Mouse (Mus musculus) testis, postnatal 10 days (tissue): ENCODE measurements around the gene Dgki.
A peak's percentile ranks its signal among the peaks of the same experiment; 100 is the strongest.

Experiments used
- DNase-seq: peaks from one replicate; pipeline ENCODE4 v3.0.0; 2021; ENCODE audit warnings: low spot score

Gene Dgki

GRCm38 (mm10) chr6:36850422-36851129 lies 449.4 kb downstream of the Dgki start:
- DNase-seq: peak; percentile 59

DNA sequence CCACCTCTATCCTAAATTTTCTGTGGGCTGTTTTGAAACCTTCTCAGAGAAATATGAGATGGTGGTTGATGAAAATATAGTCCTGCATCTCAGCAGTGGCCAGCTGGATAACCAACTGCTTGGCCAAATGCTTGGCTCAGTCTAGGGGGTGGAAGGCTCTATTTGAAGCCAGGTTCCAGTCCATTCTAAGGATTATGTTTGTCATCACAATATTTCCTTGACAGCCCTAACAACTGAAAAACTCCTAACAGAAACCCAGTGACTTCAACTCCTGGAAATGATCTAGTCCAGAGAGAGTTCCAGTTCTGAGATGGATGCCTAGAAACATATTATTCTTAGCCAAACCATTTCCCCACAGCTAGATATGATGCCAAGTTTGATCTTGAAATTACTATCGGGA lies 454.7 kb downstream of the Dgki start:
- no peak for DNase-seq

DNA sequence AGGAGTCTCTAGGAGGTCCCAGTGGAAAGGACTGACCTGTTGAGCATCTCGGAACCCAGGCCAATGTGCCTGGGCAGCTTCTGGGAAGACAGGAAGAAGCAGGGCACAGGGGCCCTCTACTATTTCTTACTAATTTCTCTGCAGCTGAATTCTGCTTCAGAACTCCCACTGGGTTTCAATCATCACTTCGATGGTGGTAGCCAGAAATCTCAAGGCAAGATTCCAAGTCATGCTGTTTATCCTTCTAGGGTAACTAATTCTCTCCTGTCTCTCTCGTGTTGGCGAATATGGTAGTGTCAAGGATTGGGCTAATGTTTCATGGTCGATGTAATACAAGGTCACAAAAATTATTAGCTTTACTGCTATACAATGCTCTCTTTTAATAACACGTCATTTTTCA lies 455.7 kb downstream of the Dgki start:
- no peak for DNase-seq

- no peak for DNase-seq
Observed at GRCm38 (mm10) chr6:36843031-36843488, 456.9 kb downstream of the Dgki start.

GRCm38 (mm10) chr6:36842101-36842922 lies 457.7 kb downstream of the Dgki start:
- no peak for DNase-seq

- DNase-seq: no peak
Observed at GRCm38 (mm10) chr6:36841701-36842100, 458.3 kb downstream of the Dgki start.

- no peak for DNase-seq
Observed at GRCm38 (mm10) chr6:36841174-36841573, 458.8 kb downstream of the Dgki start.

- no peak for DNase-seq
Observed at GRCm38 (mm10) chr6:36838747-36839146, 461.2 kb downstream of the Dgki start.

DNA sequence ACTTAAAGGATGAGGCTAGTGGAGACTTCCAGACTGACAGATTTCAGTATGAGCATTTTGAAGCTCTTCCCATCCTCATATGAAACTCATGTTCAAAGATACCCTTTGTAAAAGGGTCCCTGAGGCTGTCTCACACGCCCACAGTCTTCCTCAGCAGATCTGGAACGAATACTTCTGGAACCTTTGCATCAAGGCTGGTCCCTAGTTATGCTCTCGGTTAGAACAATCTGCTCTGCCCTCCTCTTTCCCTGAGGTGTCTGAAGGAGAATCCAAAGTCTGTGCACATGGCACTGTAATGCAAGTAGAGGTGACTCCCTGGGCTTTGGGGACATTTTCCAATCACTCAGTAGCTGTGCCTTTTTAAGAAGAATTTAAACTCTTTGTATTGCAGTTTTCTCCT lies 464.6 kb downstream of the Dgki start:
- DNase-seq: no peak

- no peak for DNase-seq
Observed at GRCm38 (mm10) chr6:36834695-36835265, 465.2 kb downstream of the Dgki start.

GRCm38 (mm10) chr6:36832681-36833080 lies 467.3 kb downstream of the Dgki start:
- no peak for DNase-seq

DNA sequence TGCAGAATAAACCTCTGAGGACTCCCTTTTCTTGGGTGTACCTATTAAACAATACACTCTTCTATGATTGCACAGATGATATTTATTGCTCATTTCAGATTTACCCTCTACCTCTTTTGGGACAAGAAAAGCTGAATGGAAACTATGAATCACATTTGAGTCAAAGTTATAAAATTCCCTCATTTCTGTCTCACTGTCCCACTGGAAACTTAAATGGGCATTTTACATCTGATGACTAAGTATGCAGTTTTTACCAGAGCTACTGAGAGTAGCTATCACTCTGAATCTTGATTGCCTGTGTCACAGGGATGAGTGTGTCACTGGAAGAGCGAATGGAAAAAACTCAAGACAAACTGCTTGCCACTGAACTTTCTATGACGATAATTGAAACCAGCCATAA lies 467.8 kb downstream of the Dgki start:
- DNase-seq: no peak

GRCm38 (mm10) chr6:36830371-36830925 lies 469.5 kb downstream of the Dgki start:
- no peak for DNase-seq

DNA sequence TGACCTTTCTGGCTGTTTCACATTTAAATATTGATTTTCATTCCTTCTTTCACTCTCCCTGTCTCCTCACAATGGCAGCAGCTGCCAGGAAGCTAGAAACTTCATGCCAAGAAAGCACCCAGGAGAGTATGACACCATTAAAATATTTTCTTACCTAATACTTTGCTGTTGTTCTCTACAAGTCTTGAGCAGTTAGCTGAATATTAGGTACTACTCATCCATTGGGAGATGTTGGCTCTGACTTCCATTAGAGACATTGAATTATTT lies 480.3 kb downstream of the Dgki start:
- DNase-seq: no peak

DNA sequence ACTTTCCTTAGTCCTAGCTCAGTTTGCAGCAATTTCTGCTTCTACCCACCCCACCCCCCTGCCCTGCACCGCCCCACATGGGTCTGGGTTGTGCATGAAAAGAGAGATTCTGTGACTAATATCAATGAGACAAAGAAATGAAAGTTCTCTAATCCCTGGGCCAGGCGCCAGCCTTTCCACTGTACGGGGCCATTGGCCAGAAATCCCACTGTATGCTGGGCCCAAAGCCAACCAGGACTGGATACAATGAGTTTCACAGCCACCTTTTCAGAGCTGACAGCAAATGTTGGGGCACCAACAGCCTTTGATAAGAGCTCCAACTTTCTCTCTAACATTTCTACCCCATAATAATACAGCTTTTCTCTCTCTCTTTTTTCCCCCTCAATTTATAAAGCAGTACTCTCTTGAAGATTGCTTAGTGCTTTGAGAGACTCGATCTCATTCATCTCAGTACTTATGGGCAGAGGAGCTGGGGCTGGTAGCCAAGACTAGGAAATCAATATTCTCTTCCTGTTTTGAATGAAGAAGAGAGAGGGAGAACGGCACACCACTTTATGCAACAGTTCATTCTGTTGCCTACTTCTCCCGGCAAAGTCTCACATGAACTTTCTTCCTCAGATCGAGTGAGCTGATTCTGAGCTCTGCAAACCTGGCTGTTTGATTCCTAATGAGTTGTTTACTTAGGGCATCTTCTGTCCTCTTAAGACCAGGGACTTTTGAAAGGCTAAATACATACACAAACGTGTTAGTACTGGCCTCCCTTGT lies 480.8 kb downstream of the Dgki start:
- DNase-seq: peak; percentile 88

DNA sequence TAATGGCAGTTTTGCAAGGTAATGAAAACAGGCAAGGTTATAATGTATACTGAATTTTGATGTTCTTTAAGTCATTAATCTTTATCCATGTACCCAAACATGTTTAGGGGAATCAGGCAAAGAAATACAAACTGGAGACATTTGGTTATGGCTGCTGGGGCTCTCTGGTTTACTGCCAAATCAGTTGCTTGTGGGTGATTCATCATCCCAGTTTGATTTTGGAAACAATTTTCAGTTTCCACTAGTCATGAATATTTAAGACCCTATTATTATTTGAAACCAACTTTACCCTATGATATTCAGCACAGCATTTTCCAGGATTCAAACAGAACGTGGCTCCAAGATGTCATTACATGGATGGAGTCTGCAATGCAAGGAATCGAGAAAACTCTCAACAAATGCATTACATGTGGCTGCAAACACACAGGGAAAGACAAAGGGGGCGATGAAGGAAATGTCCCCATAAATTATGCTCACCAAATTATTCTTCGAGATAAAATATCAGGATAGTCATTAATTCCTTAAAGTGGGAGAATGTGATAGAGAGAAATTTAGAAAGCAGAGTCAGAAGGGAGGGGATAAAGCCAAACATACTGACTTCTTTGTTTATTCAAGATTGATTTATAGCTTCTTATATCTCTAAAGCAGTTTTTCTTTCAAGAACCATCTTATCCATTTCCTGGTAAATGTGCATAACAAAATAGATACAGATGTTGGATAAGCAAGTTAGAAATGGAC lies 481.5 kb downstream of the Dgki start:
- no peak for DNase-seq

GRCm38 (mm10) chr6:36816666-36817065 lies 483.3 kb downstream of the Dgki start:
- DNase-seq: no peak

DNA sequence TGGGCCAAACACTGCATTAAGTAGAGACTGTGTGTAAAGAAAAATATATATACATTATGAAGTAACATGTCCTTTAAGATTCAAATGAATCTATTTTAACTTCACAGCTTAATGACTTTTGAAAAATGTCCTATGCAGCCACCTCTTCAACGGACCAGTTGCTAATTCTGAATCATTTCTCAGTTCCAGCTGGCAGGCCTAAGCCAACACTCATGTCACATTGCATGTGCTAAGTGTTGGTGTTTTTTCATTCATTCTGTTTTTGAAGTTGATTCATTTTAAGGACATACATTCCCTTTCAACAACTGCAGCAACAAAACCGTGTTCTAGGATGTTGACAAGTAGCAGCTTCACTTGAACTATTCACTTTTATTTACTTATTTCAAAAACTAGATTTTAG lies 484.0 kb downstream of the Dgki start:
- DNase-seq: no peak

DNA sequence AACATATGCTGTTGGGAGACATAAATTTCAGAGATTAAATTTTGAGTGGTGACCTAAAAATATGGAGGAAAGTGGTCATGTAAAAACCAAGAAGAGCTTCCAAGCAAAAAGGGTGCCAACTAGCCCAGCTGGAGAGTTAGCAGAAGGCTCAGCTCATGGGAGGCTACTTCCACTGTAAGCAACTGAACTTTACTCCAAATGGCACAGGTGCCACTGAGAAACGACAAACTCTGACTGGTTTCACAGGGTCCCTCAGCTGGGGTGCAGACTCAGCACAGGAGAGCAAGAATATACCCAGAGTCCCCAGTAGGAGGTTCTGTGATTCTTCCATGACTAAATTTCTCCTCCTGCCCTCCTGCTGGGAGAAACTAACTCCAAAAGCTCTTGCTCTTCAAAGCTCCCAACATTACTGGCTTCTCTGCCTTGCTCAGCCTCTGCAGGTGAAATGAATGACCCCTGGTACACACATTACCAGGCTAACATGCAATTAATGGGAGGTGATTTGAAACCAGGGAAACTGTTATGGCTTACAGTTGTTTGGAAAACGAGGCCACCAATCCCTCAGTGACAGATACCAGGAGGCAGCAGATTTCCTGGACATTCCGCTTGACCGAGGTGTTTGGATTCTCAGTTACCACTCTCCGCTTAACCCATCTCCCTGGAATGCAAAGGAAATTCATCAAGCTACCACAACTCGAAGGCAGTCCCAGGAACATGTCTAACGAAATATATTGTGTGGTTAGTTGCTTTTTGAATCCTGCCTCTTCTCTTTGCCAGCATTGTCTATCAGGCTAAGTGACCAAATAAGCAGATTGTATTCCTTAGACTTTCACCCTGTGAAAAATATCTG lies 487.1 kb downstream of the Dgki start:
- DNase-seq: no peak

- DNase-seq: no peak
Observed at GRCm38 (mm10) chr6:36810448-36810847, 489.5 kb downstream of the Dgki start.
